Comparison of ENCODE assay signal across 9 mouse cellular contexts in the genomic region with DNA sequence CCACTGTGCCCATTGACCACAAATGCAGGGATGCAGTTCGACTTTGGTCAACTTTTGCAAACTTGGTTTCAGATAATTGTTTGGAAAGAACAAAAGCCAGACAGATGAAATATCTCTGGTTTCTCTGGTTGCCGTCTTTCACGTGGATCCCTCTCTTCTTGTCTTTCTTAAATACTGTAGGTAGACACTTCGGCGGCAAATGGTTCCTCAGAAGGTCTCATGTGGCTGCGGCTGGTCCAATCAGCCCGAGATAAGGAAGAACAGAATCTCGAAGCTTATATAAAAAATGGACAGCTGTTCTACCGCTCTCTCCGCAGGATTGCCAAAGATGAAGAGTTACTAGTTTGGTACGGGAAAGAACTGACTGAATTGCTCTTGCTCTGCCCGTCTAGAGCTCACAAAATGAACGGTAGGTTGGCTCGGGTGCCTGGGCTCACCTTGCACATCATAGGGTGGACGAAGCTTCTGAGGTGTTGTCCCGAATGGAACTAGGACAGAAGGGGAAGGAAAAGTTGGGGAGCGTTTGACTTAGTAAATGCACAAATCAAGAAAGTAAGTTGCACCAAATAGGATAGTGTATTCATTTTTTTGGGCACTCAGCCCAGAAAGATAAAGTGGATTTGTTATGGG. TPM values are rescaled to one million over a fixed set of nuclear protein-coding genes. Genes with fewer than 3 reads are reported as not detected.
DNase-seq lines count a peak whose midpoint lies in the region; ATAC-seq lines count a peak whose summit lies in the region.
"Had no signal": no experiment of that assay in that cellular context is flagged by ENCODE, and none has a peak within 500 bp of the region (broad histone marks: within the 10 kb centered on the region; RNA-seq: fewer than 3 reads in every experiment).

No protein-coding gene starts in this region.

- no peaks in the 10 kb centered on the region for H3K9me3 ChIP-seq in forebrain, embryonic 12.5 days
- no peaks in the 10 kb centered on the region for H3K9me3 ChIP-seq in forebrain, embryonic 11.5 days (ENCODE audit: control insufficient read depth, low read length)
- H3K9me3 ChIP-seq in limb, embryonic 13.5 days: no peaks in the 10 kb centered on the region
- H3K9me3 ChIP-seq in neural tube, embryonic 15.5 days (replicated peaks): no peaks in the 10 kb centered on the region
- H3K9me3 ChIP-seq: liver, embryonic 12.5 days had no signal

- WGBS in forebrain, embryonic 12.5 days: 2% methylated on average over 17 of the region's 17 CpGs
- under 1% methylated on average over 17 of the region's 17 CpGs for WGBS in forebrain, embryonic 11.5 days
- WGBS in limb, embryonic 13.5 days: 2% methylated on average over 17 of the region's 17 CpGs
- WGBS in neural tube, embryonic 15.5 days: 11% methylated on average over 17 of the region's 17 CpGs

- peak overlapping the region; percentile 57; the same call in 1 of the 2 replicates for H3K4me3 ChIP-seq in forebrain, embryonic 12.5 days (replicated peaks)
- H3K4me3 ChIP-seq in forebrain, embryonic 11.5 days (ENCODE audit: low read depth, low read length): no peak overlapping the region
- H3K4me3 ChIP-seq in limb, embryonic 13.5 days: peak overlapping the region; percentile 57; the same call in 1 of the 2 replicates
- H3K4me3 ChIP-seq in neural tube, embryonic 15.5 days (replicated peaks): peak overlapping the region; percentile 55

- no peak overlapping the region for H3K9ac ChIP-seq in forebrain, embryonic 12.5 days
- no peak overlapping the region for H3K9ac ChIP-seq in forebrain, embryonic 11.5 days (ENCODE audit: low read length)
- H3K9ac ChIP-seq in limb, embryonic 13.5 days: no peak overlapping the region
- H3K9ac ChIP-seq in neural tube, embryonic 15.5 days (replicated peaks): no peak overlapping the region
- H3K9ac ChIP-seq: liver, embryonic 12.5 days had no signal

- no peak overlapping the region for H3K27ac ChIP-seq in forebrain, embryonic 12.5 days
- no peak overlapping the region for H3K27ac ChIP-seq in forebrain, embryonic 11.5 days (ENCODE audit: low read depth, low read length)
- no peak overlapping the region for H3K27ac ChIP-seq in limb, embryonic 13.5 days
- 0 out of 2 replicates have a peak overlapping the region, but pooled peaks have one; percentile 11 for H3K27ac ChIP-seq in neural tube, embryonic 15.5 days (replicated peaks)
- H3K27ac ChIP-seq: liver, embryonic 12.5 days had no signal

- peaks cover 62% of the 10 kb centered on the region for H3K4me1 ChIP-seq in forebrain, embryonic 12.5 days
- peaks cover 23% of the 10 kb centered on the region for H3K4me1 ChIP-seq in forebrain, embryonic 11.5 days (replicated peaks; ENCODE audit: control insufficient read depth, insufficient read depth, low read length)
- peaks cover 31% of the 10 kb centered on the region for H3K4me1 ChIP-seq in limb, embryonic 13.5 days
- H3K4me1 ChIP-seq in neural tube, embryonic 15.5 days: peaks cover 52% of the 10 kb centered on the region

- no peaks in the 10 kb centered on the region for H3K36me3 ChIP-seq in forebrain, embryonic 12.5 days (replicated peaks)
- no peaks in the 10 kb centered on the region for H3K36me3 ChIP-seq in forebrain, embryonic 11.5 days (ENCODE audit: control insufficient read depth, insufficient read depth, low read length)
- H3K36me3 ChIP-seq in limb, embryonic 13.5 days: no peaks in the 10 kb centered on the region
- H3K36me3 ChIP-seq in neural tube, embryonic 15.5 days: no peaks in the 10 kb centered on the region
- H3K36me3 ChIP-seq: liver, embryonic 12.5 days had no signal

- peak overlapping the region; percentile 93; the same call in 1 of the 2 replicates for H3K4me2 ChIP-seq in forebrain, embryonic 12.5 days
- no peak overlapping the region for H3K4me2 ChIP-seq in forebrain, embryonic 11.5 days (ENCODE audit: low read depth, low read length, severe bottlenecking)
- no peak overlapping the region for H3K4me2 ChIP-seq in limb, embryonic 13.5 days (replicated peaks)
- peak overlapping the region; percentile 90 for H3K4me2 ChIP-seq in neural tube, embryonic 15.5 days

- peaks cover 92% of the 10 kb centered on the region for H3K27me3 ChIP-seq in forebrain, embryonic 12.5 days
- peaks cover 84% of the 10 kb centered on the region for H3K27me3 ChIP-seq in forebrain, embryonic 11.5 days (ENCODE audit: control insufficient read depth, insufficient read depth, low read length)
- H3K27me3 ChIP-seq in limb, embryonic 13.5 days: peaks cover 94% of the 10 kb centered on the region
- peaks cover 52% of the 10 kb centered on the region for H3K27me3 ChIP-seq in neural tube, embryonic 15.5 days (replicated peaks)

- no peak for ATAC-seq in forebrain, embryonic 12.5 days (ENCODE audit: low FRiP score)
- ATAC-seq in forebrain, embryonic 11.5 days (replicated peaks; ENCODE audit: low FRiP score): no peak
- ATAC-seq in limb, embryonic 13.5 days (ENCODE audit: low FRiP score, low read depth): no peak
- no peak for ATAC-seq in neural tube, embryonic 15.5 days (ENCODE audit: low FRiP score)

- DNase-seq in forebrain, embryonic 11.5 days (ENCODE audit: low spot score): no peak
- DNase-seq in retina, embryonic 14.5 days (ENCODE audit: low spot score): peak; percentile 37
- DNase-seq in retina, postnatal 1 day: no peak
- no peak for DNase-seq in liver
- DNase-seq in frontal cortex, postnatal 25 days (ENCODE audit: low spot score in 2 of 2): no peak

RNA-seq across cellular contexts. Expression of gene Prdm8, which starts 17.4 kb away (rescaled TPM):
- 3.0 and 3.2 TPM in 2 replicates for polyA plus RNA-seq in forebrain, embryonic 12.5 days (2016; fragmentation: Nextera tagmentation; extraction: Ambion mirVana)
- 0.96 and 0.97 TPM in 2 replicates for polyA plus RNA-seq in forebrain, embryonic 11.5 days (2014; fragmentation: Nextera tagmentation; extraction: Ambion mirVana)
- 0.09 and 0.27 TPM in 2 replicates for polyA plus RNA-seq in limb, embryonic 13.5 days (2015; fragmentation: Nextera tagmentation; extraction: Ambion mirVana)
- 3.6 and 3.9 TPM in 2 replicates for polyA plus RNA-seq in neural tube, embryonic 15.5 days (2015; fragmentation: Nextera tagmentation; extraction: Ambion mirVana)
- polyA plus RNA-seq: liver, embryonic 12.5 days had no signal

Comparison
In these comparisons a context has a peak if more than half of its experiments do, and no peak if none do; other contexts are left out.
1. H3K4me2 ChIP-seq: peak in forebrain, embryonic 12.5 days (single experiment) and neural tube, embryonic 15.5 days (single experiment); none in forebrain, embryonic 11.5 days (single experiment) and limb, embryonic 13.5 days (single experiment).